Mouse (Mus musculus): ENCODE measurements around the gene Cep112. TPM values are rescaled to one million over a fixed set of nuclear protein-coding genes. Genes with fewer than 3 reads are reported as not detected.

Cep112 gene
- polyA plus RNA-seq, 1 experiment: 0.07 TPM

DNA sequence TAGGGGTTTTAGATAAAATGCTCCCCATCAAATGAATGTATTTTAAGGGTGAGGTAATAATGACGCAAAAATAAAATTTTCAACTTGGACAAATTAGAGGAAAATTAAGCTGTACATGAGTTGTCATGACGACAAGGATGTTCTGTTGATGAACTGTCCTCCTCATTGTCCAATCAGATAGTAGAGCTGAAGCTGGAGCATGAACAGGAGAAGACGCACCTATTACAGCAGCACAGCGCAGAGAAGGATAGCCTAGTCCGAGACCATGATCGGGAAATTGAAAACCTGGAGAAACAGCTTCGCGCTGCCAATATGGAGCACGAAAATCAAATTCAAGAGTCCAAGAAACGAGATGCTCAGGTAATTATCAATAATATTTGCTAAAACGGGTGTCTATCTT lies 181.0 kb downstream of the Cep112 start:
- Histone ChIP-seq H3K4me3 (ENCODE audit: control insufficient read depth, insufficient read depth, low read length) (no peak overlapping the region), H3K4me1 (replicated peaks; ENCODE audit: control insufficient read depth, insufficient read depth, low read length) (no peaks in the 10 kb centered on the region), H3K27ac (ENCODE audit: control insufficient read depth, insufficient read depth, low read length) (no peak overlapping the region), H3K27me3 (ENCODE audit: control insufficient read depth, insufficient read depth, low read length) (no peaks in the 10 kb centered on the region), H3K36me3 (ENCODE audit: control insufficient read depth, insufficient read depth, low read length) (no peaks in the 10 kb centered on the region)
- WGBS: 98% methylated on average over 11 of the region's 11 CpGs
- no peak for DNase-seq
- TF ChIP-seq CTCF (IDR thresholded peaks at IDR 0.05; ENCODE audit: borderline replicate concordance, control insufficient read depth, extremely low read depth, insufficient read depth, low read length, poor library complexity): no peak
- TF ChIP-seq POLR2A (IDR thresholded peaks at IDR 0.05; ENCODE audit: control insufficient read depth, extremely low read depth, insufficient read depth, low read length, poor library complexity): no peak

DNA sequence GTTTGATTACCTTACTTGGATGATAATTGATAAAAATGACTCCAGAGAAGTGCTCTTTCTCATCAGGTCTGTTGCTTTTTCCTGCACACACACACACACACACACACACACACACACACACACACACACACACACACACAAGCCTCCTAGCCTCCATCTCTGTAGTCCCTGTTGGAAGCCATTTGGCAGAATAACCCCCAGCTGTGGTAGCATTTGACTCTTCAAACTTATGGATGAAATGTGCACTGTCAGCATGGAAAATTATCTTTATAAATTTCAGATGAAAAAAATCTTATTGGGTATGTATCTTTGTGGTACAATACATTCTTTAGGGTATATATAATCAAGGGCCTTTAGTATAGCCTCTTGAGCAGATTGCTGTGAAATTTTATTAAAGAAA lies 181.8 kb downstream of the Cep112 start:
- Histone ChIP-seq H3K27me3 (ENCODE audit: control insufficient read depth, insufficient read depth, low read length) (no peaks in the 10 kb centered on the region), H3K4me1 (replicated peaks; ENCODE audit: control insufficient read depth, insufficient read depth, low read length) (no peaks in the 10 kb centered on the region), H3K27ac (ENCODE audit: control insufficient read depth, insufficient read depth, low read length) (no peak overlapping the region), H3K4me3 (ENCODE audit: control insufficient read depth, insufficient read depth, low read length) (no peak overlapping the region), H3K36me3 (ENCODE audit: control insufficient read depth, insufficient read depth, low read length) (no peaks in the 10 kb centered on the region)
- no peak for DNase-seq
- TF ChIP-seq CTCF (IDR thresholded peaks at IDR 0.05; ENCODE audit: borderline replicate concordance, control insufficient read depth, extremely low read depth, insufficient read depth, low read length, poor library complexity) (no peak), POLR2A (IDR thresholded peaks at IDR 0.05; ENCODE audit: control insufficient read depth, extremely low read depth, insufficient read depth, low read length, poor library complexity) (no peak)

DNA sequence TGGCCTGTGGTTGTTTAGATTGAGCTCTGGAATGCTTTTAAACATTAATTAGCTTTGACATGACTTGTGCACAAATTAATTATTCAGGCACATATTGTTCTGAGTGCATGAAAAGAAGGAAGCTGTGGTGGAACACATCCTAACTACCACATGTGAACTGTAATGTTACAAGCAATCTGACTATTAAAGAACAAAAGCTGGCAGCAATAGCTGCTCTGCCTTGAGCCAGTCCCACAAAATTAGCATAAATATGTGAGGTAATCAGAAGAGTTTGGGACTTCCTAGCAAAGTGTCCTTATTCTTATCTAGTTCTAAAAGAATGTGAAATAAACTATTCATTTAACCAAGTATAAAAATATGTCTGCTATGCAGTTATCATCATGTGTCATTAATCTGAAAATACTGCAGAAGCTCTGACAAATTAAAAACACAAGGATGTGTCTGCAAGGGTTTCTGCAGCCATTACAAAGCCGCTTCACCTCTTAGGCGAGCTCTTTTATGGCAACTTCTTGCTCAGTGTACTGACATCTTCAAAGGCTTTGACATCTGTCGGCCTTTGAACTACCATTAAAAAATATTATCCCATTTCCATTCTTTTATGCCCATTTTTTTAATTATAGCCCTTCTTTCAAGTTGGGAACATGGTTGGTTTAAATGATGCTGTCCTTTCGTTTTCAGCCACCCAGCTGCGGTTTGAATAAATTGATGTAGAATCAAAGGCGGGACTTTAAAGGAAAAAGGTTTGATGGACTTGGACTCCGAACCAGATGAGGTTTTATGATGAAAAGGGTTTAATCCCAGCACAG lies 195.8 kb downstream of the Cep112 start:
- H3K36me3 ChIP-seq (ENCODE audit: control insufficient read depth, insufficient read depth, low read length): no peaks in the 10 kb centered on the region
- 91% methylated on average over 7 of the region's 7 CpGs for WGBS
- no peaks in the 10 kb centered on the region for H3K4me1 ChIP-seq (replicated peaks; ENCODE audit: control insufficient read depth, insufficient read depth, low read length)
- H3K27ac ChIP-seq (ENCODE audit: control insufficient read depth, insufficient read depth, low read length): no peak overlapping the region
- TF ChIP-seq POLR2A (IDR thresholded peaks at IDR 0.05; ENCODE audit: control insufficient read depth, extremely low read depth, insufficient read depth, low read length, poor library complexity): no peak
- no peak for TF ChIP-seq CTCF (IDR thresholded peaks at IDR 0.05; ENCODE audit: borderline replicate concordance, control insufficient read depth, extremely low read depth, insufficient read depth, low read length, poor library complexity)
- H3K27me3 ChIP-seq (ENCODE audit: control insufficient read depth, insufficient read depth, low read length): no peaks in the 10 kb centered on the region
- no peak for DNase-seq
- no peak overlapping the region for H3K4me3 ChIP-seq (ENCODE audit: control insufficient read depth, insufficient read depth, low read length)

DNA sequence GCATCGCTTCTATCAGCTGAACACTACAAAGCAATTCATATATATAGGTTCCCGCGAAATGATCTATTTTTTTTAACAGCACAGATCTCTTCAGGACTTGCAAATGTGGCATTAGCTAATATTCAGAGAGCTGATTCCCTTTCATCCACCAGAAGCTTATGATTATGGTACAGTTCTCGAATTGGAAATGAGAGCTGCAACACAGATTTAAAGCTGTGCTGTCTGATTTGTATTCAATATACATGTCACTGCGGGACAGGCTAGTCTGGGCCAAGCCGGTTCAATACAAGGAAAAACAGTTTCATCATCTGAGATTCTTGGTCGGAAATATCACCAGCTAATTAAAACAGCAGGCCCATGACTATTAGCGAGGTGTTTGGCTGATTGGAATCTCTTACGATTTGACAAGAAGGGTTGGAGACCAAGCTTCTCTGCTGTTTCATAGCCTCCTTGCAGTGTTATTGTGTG lies 196.5 kb downstream of the Cep112 start:
- 93% methylated on average over 9 of the region's 9 CpGs for WGBS
- Histone ChIP-seq H3K36me3 (ENCODE audit: control insufficient read depth, insufficient read depth, low read length) (no peaks in the 10 kb centered on the region), H3K27ac (ENCODE audit: control insufficient read depth, insufficient read depth, low read length) (no peak overlapping the region), H3K27me3 (ENCODE audit: control insufficient read depth, insufficient read depth, low read length) (no peaks in the 10 kb centered on the region), H3K4me3 (ENCODE audit: control insufficient read depth, insufficient read depth, low read length) (no peak overlapping the region), H3K4me1 (replicated peaks; ENCODE audit: control insufficient read depth, insufficient read depth, low read length) (no peaks in the 10 kb centered on the region)
- no peak for TF ChIP-seq POLR2A (IDR thresholded peaks at IDR 0.05; ENCODE audit: control insufficient read depth, extremely low read depth, insufficient read depth, low read length, poor library complexity)
- TF ChIP-seq CTCF (IDR thresholded peaks at IDR 0.05; ENCODE audit: borderline replicate concordance, control insufficient read depth, extremely low read depth, insufficient read depth, low read length, poor library complexity): no peak
- no peak for DNase-seq

DNA sequence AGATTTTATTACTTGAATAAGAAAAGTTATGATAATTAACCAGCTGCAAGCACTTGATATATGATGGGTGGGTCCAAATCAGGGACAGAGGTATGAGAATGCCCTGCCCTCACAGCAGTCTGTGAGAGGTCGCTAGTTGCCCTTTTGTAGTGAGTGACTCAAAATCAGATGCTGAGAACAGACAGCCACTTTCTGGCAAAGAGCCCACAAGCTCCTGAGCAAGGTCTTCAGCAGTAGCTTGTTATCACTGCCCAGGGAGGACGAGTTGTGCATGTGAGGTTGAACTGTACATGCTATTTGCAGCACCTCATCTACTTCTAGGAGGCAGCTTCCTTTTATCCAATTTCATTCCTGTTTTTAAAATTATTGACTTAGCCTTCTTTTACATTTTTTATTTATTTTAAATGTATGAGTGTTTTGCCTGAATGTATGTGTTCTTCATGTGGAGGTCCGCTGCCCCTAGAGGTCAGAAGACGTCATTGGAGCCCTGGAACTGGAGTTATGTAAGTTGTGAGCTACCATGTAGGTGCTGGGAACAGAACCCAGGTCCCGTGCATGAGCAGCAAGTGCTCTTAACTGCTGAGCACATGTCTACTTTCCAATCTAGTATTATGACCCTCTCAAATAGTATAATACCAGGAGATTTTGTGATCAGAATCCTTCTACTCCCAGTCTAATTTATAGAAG lies 200.7 kb downstream of the Cep112 start:
- WGBS: 87% methylated on average over 5 of the region's 5 CpGs
- H3K27ac ChIP-seq (ENCODE audit: control insufficient read depth, insufficient read depth, low read length): no peak overlapping the region
- no peaks in the 10 kb centered on the region for H3K4me1 ChIP-seq (replicated peaks; ENCODE audit: control insufficient read depth, insufficient read depth, low read length)
- no peak for DNase-seq
- TF ChIP-seq POLR2A (IDR thresholded peaks at IDR 0.05; ENCODE audit: control insufficient read depth, extremely low read depth, insufficient read depth, low read length, poor library complexity) (no peak), CTCF (IDR thresholded peaks at IDR 0.05; ENCODE audit: borderline replicate concordance, control insufficient read depth, extremely low read depth, insufficient read depth, low read length, poor library complexity) (no peak)
- no peaks in the 10 kb centered on the region for H3K36me3 ChIP-seq (ENCODE audit: control insufficient read depth, insufficient read depth, low read length)
- H3K4me3 ChIP-seq (ENCODE audit: control insufficient read depth, insufficient read depth, low read length): no peak overlapping the region
- no peaks in the 10 kb centered on the region for H3K27me3 ChIP-seq (ENCODE audit: control insufficient read depth, insufficient read depth, low read length)

DNA sequence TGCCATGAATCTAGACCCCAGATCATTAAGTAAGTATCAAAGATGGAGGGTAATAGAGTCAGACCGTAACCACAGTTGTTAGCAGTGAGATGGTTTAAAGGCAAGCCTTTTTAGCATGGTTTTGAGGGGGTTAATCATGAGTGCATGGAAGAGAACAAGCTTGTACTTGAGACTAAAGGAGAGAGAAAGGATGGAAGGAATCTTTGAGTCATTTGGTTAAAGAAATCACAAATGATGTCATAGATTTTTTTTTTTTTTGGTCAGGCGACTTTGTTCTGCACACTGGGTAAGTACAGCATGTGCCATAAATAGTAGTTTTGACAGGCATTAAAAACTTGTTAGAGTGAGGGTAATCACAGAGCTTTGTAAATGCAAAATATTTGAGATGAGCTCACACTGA lies 212.8 kb downstream of the Cep112 start:
- H3K27ac ChIP-seq (ENCODE audit: control insufficient read depth, insufficient read depth, low read length): no peak overlapping the region
- no peaks in the 10 kb centered on the region for H3K36me3 ChIP-seq (ENCODE audit: control insufficient read depth, insufficient read depth, low read length)
- 82% methylated on average over 2 of the region's 2 CpGs for WGBS
- H3K4me3 ChIP-seq (ENCODE audit: control insufficient read depth, insufficient read depth, low read length): no peak overlapping the region
- no peaks in the 10 kb centered on the region for H3K27me3 ChIP-seq (ENCODE audit: control insufficient read depth, insufficient read depth, low read length)
- no peak for DNase-seq
- no peak for TF ChIP-seq CTCF (IDR thresholded peaks at IDR 0.05; ENCODE audit: borderline replicate concordance, control insufficient read depth, extremely low read depth, insufficient read depth, low read length, poor library complexity)
- TF ChIP-seq POLR2A (IDR thresholded peaks at IDR 0.05; ENCODE audit: control insufficient read depth, extremely low read depth, insufficient read depth, low read length, poor library complexity): no peak
- no peaks in the 10 kb centered on the region for H3K4me1 ChIP-seq (replicated peaks; ENCODE audit: control insufficient read depth, insufficient read depth, low read length)
